Mouse (Mus musculus): ENCODE data around the gene Sipa1l3.

Gene Sipa1l3

DNA sequence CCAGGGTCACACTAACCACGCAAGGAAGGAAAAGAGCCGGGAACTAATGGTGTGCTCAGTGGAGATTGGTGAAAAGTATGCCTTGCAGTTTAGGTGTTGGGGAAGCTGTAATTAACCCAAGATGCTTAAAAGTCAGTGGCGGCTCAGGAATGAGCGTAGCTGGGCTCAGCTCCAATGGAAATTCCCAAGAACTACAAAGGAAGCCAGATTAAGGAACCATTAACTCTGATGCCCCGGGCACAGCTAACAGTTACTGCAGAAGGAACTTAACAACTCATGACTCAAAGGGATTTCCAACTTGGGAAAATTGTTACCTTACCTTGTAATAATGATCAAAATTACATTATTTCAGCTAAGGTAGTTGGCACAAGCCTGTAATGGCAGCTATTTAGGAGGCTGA lies 241.7 kb downstream of the Sipa1l3 start:
- DNase-seq: no peak

GRCm38 (mm10) chr7:29271687-29272465 lies 246.6 kb downstream of the Sipa1l3 start:
- DNase-seq: no peak

GRCm38 (mm10) chr7:29270445-29270844 lies 248.0 kb downstream of the Sipa1l3 start:
- DNase-seq: no peak
